Mouse (Mus musculus): ENCODE measurements around the gene 4930579F01Rik. TPM values are rescaled to one million over a fixed set of nuclear protein-coding genes. Genes with fewer than 3 reads are reported as not detected.

Gene 4930579F01Rik
- not detected for polyA plus RNA-seq (2017; shearing (Covaris generic))

DNA sequence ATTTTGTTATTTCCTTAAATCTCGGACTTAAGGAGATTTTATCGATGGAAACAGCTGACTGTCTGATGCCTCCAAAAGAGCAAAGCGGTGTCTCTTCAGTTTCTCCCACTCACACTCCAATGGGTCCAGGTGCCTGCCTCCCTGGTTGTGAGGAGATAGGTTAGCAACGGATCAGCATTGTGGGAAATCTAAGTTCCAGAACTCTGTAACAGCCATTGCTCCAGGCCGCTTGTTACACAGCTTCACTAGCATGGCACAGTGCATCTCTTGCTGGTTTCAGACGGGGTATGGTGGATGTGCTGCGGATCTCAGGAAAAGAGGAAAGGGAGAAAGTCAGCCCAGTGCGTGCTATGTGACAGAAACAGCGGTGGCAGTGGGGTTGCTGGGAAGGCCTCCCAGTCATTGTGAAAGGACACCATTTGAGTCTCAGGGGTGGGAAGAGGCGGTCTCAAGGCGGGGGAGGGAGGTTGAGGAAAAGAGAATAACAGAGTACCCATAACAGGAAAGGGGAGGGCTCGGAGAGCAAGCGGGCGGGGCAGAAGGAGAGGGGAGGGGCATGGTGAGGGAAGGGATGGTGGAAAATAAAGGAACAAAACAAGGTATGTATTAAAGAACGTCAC, at the start of gene 4930579F01Rik:
TSS of gene 4930579F01Rik (minus strand) at position 143 of the 620 bp plus-strand sequence.

DNA sequence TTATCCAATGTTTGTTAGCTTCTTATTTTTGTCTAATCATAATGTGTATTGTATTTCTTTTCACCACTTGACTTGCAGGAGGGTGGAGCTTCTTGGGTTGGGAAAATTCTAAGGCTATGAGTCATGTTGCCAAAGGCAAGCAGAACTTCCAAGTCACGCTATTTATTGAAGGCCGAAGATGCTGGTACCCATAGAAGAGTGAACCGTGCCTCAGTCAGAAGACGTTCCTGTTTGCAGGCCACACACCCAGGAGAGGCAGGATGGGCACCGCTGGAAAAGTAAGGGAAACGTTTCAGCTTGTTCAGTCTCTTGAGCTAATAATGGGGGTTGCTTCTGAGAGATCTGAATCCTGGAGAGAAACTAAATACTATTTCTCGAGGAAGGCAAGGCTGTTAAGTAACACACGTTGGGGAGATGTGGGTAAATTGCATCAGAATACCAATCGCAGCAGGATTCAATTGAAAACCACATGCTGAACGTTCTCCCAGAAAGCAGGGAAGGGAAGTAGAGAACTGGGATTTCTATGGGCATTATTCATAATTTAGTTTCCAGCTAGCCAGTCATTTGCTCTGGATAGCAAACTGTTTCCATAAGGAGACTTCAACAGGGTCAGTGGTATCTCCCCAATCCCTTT, 24.1 kb upstream of the 4930579F01Rik start, which contains the start of gene Adh7:
TSS of gene Adh7 (plus strand) at position 130 of the 634 bp plus-strand sequence.

DNA sequence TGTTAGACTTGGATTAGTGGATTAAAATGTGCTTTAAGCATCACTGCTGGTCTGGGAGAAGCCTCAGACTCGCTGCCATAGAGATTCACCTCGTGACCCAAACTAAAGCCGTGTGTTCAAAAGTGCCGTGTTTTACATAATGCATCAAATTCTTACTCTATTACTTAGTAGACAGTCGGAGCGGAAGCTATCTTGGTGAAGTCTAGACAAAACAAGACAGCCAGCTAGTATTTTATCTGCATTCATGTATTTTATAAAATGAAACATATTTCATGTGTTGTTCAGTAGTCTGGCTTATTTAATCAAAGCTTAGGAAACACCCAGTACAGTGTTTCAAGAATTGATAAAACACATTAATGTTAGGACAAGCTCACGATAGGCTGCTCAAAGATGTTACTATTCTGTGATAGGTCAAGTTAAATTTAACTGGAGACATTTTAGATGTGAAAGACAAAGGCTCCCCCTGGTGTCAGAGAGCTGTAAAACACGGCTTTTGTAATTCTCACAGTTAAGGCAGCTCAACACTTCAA, 48.9 kb downstream of the 4930579F01Rik start, which contains the start of gene Mttp:
TSS of gene Mttp (minus strand) at position 327 of the 530 bp plus-strand sequence.

DNA sequence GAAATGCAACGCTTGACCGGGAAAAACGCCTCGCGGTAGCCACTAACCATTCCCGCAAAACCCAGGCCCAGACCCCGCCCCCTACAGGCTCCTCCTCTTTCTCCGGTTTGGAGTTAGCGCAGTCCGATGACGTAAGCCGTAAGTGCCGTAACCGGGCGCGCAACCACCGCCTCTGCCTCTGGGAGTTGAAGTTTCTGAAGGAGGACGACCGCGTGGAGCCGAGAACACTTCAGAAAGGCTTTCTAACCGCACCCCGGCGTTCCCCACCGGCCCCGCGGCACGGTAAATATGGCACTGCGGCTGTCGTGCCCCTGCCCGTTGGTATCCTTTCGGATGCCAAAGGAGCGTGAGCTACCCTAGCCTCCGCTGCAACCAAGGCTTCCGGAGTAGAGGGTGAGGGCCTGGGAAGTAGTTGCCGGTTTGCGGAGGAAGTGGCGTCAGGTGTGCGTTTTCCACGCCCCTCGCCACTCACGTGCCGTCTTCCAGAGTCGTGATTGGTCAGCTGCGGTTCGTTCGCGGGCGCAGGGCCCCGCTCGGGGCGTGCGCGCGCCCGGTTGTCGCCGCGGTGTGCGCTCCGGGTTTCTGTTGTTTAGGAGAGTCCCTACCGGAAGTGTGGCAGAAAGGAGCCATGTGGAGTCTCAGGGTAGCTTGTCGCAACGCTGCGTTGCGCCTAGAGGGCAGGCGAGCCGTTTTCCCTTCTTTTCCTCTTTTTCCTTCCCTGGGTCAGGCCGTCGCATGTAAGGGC, 50.1 kb downstream of the 4930579F01Rik start, which contains the start of gene Trmt10a:
TSS of gene Trmt10a (plus strand) at position 134 of the 745 bp plus-strand sequence.

Other genes starting within 250 kb of the 4930579F01Rik start
- gene Dapp1, start 212.3 kb downstream of the 4930579F01Rik start, polyA plus RNA-seq (2017; shearing (Covaris generic)), result 110 TPM
- gene 1110002E22Rik, start 128.8 kb downstream of the 4930579F01Rik start, polyA plus RNA-seq (2017; shearing (Covaris generic)), result not detected
- gene Gm5105, start 126.4 kb downstream of the 4930579F01Rik start, polyA plus RNA-seq (2017; shearing (Covaris generic)), result not detected
- gene Trmt10a, start 50.4 kb downstream of the 4930579F01Rik start, polyA plus RNA-seq (2017; shearing (Covaris generic)), result 7.8 TPM
- 4.8 TPM for gene Mttp, start 48.9 kb downstream of the 4930579F01Rik start, polyA plus RNA-seq (2017; shearing (Covaris generic))
- gene Adh7, start 23.9 kb upstream of the 4930579F01Rik start, polyA plus RNA-seq (2017; shearing (Covaris generic)), result 0.31 TPM
- 2.4 TPM for gene Adh1, start 67.2 kb upstream of the 4930579F01Rik start, polyA plus RNA-seq (2017; shearing (Covaris generic))
- not detected for gene Adh6a, start 119.5 kb upstream of the 4930579F01Rik start, polyA plus RNA-seq (2017; shearing (Covaris generic))
- not detected for gene Adh6b, start 147.9 kb upstream of the 4930579F01Rik start, polyA plus RNA-seq (2017; shearing (Covaris generic))
- gene Adh4, start 221.6 kb upstream of the 4930579F01Rik start, polyA plus RNA-seq (2017; shearing (Covaris generic)), result not detected
- 158 TPM for gene Adh5, start 249.3 kb upstream of the 4930579F01Rik start, polyA plus RNA-seq (2017; shearing (Covaris generic))

All from activated CD4-positive, CD25-positive, alpha-beta regulatory T cell, adult 9 weeks (primary cell).